Mouse (Mus musculus) forelimb bud, embryonic 11.5 days (tissue): ENCODE measurements at regions not wholly inside any gene's neighbourhood (a gene's known extent, or its start where the extent isn't known, plus 50 kb on each side); places are given as distances from the start of the nearest gene placed in this dataset.
"Not testable (repeated sequence)": the region's sequence is repeated elsewhere in the genome, so short reads cannot be mapped to it uniquely, and the experiment has no call there.

Source experiments
- DNase-seq: peaks from one replicate; pipeline ENCODE4 v3.0.0-alpha.2; 2012; ENCODE audit warnings: low read depth, low spot score

DNA sequence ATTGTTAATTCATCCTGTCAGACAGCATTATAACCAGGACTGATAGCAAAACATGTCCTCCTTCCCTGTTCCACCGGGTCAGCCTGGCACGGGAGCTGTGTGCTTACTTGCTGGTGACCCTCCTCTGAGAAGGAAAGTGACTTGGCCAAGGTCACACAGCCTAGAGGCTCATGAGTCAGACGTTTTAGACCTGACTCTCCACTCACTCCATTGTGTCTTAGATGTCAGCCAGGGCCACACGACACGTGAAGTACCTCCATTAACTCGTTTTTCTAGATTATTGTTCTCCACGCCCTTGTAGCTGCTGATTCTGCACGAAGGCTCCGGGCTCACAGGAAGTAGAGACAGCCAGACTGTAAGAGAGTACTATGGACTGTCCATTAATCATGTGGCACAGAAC, 340.8 kb downstream of the Diras2 start:
- no peak for DNase-seq

DNA sequence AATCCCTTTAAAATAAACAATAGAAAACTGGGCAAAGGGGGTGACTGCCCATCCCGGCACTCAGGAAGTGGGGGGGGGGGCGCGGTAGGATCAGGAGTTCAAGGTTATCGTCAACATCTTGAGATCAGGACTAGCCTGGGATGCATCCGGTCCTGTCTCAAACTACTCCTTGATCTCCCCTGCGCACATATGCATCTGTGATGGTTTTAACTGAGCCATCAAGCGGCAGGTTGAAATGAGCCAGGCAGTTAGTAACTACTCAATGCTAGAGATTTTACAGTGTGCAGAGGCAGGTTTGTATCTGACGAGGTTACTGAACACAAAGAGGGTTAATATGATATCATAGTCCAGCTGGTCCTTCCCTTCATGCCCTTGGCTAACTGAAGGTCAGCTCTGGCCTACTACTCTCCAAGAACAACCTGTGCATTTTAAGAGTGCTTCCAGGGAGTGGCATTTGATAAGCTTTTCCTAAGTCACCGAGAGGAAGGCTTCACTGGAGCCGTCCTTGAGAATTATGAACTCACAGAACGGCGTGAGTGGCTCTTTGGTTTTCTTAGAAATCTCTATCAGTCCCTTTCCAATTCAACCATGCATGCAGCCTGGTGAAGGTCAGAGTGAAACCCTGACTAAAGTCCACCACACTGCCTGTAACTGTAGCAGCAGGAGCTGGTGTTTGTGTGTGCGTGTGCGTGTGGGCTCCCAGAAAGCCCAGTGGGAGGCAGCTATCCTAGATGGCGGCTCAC, 340.1 kb downstream of the Diras2 start:
- no peak for DNase-seq

DNA sequence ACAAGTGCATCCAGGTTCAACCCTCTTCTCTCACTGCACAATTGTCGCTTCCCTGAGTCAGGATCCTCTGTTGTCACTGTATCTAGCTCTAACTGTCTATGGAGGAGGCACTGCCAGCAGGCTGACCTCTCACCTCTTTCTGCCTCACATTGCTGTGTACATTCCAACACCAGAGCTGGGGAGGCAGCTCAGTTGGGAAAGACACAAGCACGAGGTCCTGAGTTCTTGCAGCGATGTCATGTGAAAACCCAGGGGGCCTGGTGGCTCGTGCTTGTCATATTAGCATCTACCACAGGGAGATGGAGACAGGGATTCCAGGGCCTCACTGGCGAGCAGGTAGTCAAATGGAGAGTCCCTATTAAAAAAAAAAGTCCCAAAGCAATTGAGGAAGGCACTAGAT, 334.2 kb downstream of the Diras2 start:
- no peak for DNase-seq

GRCm38 (mm10) chr13:52198649-52199348, 332.3 kb downstream of the Diras2 start:
- no peak for DNase-seq

GRCm38 (mm10) chr13:52202372-52202771, 328.7 kb downstream of the Diras2 start:
- DNase-seq: no peak

DNA sequence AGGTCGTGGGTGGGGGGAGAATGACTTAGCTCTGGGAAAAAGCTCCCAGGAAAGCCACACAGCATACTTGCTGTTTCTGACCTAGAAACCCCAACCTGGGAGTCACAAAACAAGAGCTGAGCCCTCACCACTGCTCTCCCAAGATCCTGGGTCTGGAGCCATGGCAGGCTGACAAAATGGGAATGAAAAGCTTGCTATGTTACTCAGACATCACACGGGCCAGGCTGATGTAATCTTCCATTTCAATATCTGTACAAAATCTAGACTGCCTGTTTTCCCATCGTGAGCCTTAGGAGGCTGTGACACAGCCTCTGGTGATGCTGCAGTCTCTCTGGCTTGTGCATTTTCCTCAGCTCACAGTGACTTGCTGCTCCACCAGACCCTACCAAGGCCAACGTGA, 325.1 kb downstream of the Diras2 start:
- no peak for DNase-seq

DNA sequence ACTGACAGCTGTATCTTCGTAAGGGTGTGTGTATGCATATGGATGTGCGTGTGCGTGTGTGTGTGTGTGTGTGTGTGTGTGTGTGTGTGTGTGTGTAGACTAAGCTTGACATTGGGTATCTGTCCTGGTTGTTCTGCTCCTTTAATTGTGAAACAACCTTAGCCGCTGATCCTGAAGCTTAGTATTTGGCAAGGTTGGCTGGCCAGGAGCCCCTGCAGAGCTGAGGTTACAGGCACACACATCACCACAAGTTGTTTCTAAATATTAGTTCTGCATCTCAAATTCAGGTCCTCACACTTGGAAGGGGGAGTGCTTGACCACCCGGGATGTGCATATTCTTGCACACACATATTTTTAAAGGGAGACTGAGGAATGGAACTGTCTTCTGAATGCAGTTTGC, 314.7 kb downstream of the Diras2 start:
- no peak for DNase-seq

GRCm38 (mm10) chr13:52217066-52217465, 314.0 kb downstream of the Diras2 start:
- DNase-seq: no peak

GRCm38 (mm10) chr13:52217741-52218140, 313.3 kb downstream of the Diras2 start:
- no peak for DNase-seq

DNA sequence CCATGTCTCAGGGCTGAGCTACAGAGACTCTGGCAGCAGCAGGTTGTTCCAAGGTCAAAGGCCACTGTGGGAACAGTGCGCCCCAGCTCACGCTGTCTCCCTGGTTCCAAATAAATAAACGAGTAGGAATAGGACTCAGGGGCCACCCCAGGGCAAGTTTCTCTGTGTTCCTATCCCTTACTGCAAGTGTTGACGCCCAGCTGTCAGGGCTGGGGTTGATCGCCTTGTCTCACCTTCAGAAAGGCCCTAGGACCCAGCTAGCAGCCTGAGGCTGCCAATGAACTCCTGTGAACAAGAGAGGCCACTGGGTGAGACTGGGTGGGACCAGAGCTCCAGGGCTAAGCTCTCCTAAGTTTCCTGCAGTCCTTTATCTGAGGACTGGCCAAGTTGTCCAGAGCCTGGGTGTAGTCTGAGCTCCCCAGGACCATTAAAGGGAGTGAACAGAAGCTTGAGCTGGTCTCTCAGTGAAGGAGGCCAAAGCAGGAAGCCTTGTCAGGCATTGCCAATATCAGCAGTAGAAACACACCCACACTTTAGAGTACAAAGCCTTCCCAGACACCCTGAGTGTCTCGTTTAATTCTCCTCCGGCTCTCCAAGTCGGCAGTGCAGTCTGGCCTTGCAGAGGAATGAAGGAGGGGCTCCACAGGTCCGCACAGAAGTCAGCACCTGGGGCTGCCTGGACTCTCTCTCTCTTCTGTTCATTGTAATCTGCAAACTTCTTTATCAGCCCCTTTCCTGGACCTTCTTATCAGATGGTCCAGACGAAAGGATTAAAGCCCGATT, 308.6 kb downstream of the Diras2 start:
- no peak for DNase-seq

DNA sequence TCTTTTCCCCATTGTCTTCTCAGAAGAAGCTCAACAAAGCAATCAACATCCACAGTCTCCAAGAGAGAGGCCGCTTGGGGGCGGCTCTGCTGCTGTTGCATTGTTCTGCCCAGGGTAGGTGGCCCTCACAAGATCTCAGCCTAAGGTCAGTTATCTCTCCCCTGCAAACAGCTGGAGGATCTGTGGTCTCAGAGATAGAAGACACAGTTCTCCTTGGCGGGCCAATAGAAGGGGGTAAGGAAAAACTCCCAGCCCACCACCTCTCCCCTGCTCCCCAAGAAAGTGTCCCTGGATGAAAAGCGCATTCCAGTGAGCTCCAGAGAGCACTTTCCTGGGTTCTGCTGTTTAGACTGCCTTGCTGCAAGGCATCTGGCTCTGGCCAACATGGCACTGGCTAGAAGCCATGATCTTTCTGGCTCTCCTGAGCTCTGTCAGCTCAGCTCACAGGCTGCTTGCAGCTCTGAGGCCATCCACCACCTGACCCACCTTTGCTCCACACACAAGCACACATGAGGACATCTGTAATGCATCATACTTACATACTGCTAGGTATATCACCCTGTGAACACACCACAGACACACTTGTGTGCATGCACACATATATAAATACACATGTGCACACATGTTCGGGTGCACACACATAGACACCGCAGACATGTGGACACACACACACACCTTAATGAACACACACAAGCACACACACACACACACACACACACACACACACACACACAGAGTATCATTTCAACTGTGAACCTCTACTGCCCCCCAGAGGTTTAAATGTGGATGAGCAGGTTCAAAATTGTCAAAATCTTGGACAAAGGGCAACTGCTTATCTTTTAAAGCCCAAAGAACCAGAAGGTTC, 307.7 kb downstream of the Diras2 start:
- peak; percentile 45 for DNase-seq

GRCm38 (mm10) chr13:52233971-52234370, 297.1 kb downstream of the Diras2 start:
- DNase-seq: no peak

- peak; percentile 23 for DNase-seq
Observed at GRCm38 (mm10) chr13:52236105-52236504, 295.0 kb downstream of the Diras2 start.

- no peak for DNase-seq
Observed at GRCm38 (mm10) chr13:52239563-52239962, 291.5 kb downstream of the Diras2 start.

DNA sequence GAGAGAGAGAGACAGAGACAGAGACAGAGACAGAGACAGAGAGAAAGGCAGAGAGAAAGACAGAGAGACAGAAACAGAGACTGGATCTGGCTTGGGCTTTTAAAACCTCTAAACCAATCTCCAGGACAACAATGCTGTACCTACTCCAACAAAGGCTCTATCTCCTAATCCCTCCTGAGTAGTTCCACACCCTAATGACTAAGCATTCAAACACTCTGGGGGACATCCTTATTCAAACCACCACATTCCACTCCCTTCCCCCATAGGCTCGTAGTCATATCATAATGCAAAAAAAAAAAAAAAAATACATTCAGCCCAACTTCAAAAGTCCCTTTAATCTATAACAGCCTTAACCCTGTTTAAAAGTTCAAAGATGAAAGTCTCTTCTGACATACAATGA, 289.3 kb downstream of the Diras2 start:
- DNase-seq: no peak

DNA sequence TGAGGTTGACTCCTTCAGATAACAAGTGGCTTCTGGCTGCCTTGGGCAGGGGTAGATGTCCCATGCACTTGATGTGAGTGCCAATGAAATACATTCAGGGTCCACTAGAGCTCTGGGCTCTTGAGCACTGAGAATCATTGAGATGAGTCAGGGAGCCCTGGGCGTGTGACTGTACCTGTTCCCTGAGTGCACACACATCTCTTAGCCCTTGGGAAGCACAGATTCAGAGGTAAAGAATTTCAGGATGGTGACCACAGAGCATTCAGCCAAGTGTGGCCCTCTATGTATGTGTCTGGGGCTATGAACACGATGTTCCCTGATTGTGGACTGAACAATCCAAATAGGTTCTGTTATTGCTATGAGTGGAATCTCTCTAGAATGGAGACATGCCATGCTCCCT, 281.6 kb downstream of the Diras2 start:
- DNase-seq: no peak

- DNase-seq: no peak
Observed at GRCm38 (mm10) chr13:52250371-52250770, 280.7 kb downstream of the Diras2 start.

GRCm38 (mm10) chr13:52252303-52252702, 278.8 kb downstream of the Diras2 start:
- DNase-seq: no peak

DNA sequence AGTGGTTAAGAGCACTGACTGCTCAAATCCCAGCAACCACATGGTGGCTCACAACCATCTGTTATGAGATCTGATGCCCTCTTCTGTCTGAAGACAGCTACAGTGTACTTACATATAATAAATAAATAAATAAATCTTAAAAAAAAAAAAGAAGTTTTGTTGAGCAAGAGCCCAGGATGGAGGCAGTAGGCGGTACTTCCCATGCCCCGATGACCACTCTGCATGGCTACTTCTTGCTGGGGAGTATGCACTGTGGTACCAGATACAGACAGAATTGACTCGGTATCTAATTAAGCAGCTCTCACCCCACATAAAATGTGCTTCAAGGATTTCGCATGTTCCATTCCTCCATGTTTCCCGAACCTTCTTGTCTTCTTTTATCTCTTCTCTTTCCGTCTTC, 278.4 kb downstream of the Diras2 start:
- not testable (repeated sequence) for DNase-seq

GRCm38 (mm10) chr13:52253138-52253537, 277.9 kb downstream of the Diras2 start:
- peak; percentile 31 for DNase-seq

GRCm38 (mm10) chr13:52254185-52254584, 276.9 kb downstream of the Diras2 start:
- DNase-seq: peak; percentile 75
